Mouse (Mus musculus) telencephalon, adult 2 months (tissue): ENCODE results near the gene Ell.

ENCODE experiments used
- DNase-seq: peaks from one replicate; pipeline ENCODE4 v3.0.0-alpha.2; 2011; ENCODE audit warnings: low read depth, low spot score

Ell gene

DNA sequence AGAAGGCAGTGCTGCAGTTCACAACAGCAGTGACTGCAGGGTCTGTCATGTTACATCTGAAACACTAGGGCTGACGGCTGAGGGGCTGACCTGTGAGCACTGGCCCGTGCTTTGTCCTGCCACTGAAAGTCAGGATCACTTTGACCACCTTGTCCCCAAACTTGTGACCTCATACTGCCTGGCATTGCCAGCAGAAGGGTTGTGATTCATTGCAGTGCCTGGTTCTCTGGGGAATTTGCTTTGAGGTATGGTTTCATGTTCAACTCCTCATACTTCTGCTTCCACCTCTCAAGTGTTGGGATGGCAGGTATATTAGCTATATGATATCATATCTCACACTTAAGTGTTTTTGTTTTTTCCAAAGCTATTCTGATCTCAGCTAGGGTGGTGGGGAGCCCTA is 3.6 kb upstream of the Ell start:
- no peak for DNase-seq

DNA sequence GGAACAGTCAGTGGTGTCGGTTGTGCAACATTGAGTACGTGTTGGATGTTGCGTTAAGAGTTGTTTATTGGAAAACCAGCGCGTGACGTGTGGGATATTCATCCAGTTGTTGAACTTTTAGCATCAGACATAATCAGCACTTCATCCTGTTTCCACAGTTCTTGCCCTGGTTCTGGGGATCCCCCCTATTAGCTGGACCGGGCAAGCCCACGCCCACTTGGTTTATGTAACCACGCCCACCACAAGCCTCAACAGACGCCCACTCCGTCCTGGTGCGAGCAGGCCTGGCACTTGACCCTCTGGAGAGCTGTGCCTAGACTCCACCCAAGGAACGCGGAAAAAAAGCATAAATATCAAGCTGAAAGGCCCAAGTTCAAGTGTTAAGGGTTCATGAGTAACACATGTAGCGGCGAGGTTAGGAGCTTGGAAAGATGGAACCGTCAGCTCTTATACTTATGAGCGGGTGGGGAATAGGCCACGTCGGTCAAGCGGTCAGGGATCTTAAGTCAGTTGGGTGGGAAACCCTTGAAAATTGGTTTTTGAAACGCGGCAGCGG is 1.2 kb upstream of the Ell start:
- no peak for DNase-seq

DNA sequence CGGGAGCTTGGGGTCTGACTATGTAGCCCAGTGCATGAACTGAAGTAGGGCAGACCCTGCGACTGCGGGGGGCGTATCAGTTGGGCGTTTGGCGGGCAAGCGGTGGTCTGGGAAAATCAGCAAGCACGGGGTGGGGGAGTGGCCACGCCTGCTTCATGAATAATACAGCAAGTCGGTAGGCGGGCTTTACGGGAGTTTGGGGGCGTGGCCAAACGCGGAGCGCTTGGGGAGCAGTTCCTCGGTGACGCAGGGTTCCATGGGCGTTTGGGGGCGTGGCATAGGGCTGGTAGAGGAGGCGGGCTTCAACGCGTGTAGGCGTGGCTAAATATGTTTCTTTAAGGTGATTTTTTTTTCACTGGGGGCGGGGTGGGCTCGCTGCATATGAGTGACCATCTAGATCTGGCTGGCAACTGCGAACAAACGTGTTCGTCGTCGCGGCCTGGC is 602 bp upstream of the Ell start:
- peak; percentile 99 for DNase-seq

DNA sequence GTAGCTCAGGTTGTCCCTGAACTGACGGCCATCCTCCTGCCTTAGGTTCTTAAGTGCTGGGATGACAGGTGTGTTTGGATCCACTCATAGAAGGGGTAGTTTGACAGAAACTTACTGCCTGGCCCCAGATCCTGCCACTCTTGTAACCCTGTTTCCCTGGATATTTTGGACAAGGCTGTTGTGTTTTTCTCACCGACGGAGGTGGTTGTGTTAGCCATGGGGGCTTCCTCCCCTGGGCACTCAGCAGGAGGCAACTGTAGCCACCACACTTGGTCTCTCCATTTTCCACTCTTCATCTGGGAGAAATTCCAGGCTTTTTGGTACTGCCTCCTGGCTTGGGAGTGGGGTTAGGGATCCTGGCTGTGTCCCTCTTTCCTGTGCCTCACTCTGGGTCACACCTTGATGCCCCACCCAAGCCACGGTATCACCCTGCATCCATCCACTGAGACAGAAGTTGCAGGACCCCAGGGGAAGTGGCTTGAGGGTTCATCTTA is 803 bp downstream of the Ell start:
- no peak for DNase-seq

DNA sequence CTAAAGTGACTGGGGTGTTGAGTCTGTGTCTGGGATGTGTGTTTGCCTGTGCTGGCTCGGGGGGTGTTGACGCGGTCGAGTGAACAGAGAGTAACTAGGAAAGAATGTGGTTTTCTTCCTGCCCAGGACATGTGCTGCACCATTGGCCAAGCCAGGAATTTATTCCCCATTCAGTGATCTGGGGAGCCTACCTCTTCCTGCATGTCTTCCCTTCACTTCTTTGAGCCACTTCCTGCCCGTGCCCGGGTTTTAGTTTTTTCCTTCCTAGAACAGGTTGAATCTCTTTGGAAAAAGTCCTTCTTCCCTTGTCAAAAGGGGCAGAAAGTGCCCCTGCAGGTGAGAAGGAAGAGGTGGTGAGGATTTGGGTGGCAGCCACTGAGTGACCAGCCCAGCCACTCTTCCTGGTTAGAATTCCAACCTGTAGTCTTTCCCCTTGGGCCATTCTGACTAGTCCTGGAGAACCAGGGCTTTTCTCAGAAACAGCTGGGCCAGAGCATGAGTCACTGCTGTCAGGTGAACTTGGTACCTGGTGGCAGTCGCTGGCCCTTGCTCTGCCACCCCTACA is 1.3 kb downstream of the Ell start:
- DNase-seq, result no peak

DNA sequence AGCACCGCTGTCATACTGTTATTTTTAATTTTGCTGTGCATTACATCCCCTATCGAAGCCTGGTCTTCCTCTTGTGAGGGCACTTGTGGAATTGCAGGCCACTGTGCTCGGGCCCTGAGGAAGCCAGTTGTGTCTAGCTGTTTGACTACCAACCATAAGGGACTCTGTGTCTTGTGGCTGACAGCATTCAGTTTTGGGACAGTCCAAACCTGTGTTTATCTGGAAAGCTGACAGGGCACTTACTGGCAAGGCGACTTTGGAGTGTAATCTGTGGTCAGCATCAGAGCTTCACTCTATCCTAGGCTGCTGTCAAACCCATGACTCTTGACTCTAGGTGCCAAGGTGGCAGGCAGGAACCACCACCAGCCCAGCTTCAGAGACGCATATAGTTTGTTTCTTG is 1.8 kb downstream of the Ell start:
- DNase-seq, result no peak

DNA sequence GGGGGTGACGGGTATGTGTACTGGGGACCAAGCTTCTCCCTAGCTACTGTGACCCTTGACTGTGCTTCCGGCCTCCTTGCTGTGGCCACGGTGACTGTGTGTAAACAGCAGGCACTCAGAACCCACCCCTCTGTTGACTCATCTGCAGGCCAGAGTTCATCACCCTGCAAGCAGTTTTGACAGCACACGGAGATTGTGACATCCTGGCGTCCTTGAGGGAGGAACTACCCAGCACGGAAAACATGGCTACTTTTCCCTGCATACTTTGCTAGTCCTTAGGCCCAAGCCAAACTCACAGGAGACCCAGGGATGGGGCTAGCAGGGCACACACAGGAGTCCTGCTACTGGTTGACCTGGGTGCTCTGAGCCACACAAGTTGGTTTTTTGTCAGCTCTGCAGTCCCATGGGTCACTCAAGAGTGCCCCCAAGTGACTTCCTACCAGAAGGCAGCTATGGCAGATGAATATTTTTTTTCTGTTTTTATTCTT is 5.0 kb downstream of the Ell start:
- no peak for DNase-seq

DNA sequence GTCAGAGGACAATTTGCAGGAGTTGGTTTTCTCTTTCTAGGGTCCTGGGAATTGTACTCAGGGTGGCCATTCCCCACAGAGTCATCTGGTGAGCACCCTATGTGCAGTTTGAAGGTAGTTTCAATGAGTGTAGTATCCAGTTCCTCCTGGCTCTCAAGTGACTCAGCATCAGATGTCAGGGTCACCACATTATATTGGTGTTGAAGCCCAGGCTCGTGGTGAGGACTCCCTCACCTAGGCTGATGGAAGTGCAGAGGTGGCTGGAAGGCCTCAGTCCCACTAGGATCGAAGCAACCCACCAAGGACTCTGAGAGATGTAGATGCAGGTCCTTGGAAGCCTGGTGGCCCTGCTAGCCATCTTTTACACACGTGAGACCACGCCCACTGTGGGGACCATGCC is 7.2 kb downstream of the Ell start:
- DNase-seq, result no peak

DNA sequence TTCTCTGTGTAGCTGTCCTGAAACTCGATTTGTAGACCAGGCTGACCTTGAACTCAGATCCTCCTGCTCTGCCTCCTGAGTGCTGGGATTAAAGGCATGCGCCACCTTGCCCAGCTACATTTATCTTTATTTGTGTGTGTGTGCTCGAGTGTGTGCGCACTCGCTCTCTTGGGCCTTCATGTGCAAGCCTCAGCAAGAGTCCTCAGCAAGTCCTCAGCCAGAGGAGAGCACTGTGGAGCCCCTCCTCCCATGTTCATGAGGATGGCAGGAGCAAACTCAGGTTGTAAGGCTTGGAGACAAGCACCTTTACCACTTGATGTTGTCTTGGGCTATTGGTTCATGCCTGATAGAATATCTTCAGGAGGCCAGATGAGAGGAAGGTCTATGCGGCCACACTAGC is 8.5 kb downstream of the Ell start:
- no peak for DNase-seq

DNA sequence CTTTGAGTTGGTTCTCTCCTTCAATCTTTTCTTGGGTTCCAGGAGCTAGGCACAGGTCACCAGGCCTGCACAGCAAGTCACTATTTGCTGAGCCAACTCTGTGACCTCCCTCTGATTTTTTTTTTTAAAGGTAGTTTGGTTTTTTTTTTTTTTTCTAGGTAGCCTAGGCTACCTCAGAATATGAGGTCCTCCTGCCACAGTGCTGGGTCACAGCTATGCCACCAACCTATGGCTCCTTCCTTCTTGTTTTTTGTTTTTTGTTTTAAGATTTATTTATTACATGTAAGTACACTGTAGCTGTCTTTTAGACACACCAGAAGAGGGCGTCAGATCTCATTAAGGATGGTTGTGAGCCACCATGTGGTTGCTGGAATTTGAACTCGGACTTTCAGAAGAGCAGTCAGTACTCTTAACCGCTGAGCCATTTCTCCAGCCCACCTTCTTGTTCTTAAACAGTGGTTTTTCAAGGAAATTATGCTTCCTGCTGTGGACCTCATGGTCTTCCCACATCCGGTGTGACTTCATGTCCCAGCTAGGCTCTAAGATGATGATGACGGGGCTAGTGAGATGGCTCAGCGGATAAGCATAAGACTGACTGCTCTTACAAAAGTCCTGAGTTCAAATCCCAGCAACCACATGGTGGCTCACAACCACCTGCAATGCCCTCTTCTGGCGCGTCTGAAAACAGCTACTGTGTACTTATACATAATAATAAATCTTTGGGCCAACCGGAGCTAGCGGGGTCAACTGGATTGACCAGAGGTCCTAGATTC is 10.3 kb downstream of the Ell start:
- DNase-seq, result no peak

DNA sequence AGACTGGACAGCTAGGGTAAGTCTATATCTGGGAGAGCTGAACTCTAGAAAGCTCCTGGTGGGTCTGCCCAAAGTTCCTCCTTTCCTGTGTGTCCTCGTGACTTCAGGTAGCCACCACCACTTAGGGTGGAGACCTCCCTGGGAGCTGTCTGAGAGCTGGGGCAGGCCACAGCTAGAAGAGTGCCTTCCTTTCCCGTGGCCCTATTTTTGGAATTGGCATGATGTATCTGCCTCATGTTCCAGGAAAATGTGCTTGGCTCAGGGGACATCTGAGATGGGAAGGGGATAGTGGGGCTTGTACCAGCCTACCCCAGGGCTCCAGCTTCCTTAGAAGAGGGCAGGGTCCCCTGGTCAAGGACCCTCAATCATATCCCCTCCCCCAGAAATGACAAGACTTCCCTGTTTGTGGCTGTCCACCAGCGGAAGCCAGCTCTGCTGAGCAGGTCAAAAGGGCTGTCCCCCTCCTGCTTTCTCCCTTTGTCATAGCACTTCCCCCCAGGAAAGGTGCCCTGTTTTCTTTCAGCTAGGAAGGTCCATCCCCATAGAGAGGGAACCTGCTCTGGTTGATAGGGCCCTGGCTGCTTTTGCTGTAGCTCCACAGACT is 12.4 kb downstream of the Ell start:
- no peak for DNase-seq

DNA sequence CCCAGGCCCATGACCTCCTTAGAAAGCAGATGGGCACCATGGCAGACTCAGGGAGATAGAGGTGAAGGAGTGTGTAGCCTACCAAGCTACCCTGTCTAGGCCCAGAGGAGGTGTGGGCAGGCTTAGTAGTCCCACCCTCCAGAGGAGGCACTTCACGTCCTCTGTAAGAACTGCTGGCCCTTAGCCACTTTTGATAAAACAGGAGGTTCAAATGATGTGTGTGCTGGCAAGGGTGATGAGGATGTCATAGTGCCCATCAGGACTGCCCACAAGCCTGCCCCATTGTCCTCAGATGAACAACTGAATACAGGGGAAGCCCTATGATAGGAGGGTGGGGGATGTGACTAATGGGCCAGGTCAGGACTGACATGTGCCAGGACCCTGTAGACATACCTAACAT is 13.6 kb downstream of the Ell start:
- no peak for DNase-seq

DNA sequence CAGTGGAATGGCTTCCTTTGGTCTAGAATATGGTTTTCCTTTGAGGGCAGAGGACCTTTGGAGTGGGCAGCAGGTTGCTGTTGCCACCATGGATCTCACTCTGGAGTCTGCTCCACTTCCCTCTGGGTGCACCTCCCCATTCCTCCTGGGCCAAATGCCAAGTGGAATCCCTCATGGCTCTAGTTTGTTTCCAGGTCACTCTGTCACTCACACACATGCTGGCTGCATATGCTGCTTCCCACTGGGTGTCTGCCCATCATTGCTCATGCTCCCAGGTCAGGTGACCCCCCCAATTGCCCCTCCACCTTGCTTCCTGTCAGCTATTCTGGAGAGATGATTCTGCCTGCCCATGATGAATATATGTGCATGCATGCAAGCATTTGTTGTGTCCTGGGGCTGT is 14.5 kb downstream of the Ell start:
- DNase-seq, result no peak

DNA sequence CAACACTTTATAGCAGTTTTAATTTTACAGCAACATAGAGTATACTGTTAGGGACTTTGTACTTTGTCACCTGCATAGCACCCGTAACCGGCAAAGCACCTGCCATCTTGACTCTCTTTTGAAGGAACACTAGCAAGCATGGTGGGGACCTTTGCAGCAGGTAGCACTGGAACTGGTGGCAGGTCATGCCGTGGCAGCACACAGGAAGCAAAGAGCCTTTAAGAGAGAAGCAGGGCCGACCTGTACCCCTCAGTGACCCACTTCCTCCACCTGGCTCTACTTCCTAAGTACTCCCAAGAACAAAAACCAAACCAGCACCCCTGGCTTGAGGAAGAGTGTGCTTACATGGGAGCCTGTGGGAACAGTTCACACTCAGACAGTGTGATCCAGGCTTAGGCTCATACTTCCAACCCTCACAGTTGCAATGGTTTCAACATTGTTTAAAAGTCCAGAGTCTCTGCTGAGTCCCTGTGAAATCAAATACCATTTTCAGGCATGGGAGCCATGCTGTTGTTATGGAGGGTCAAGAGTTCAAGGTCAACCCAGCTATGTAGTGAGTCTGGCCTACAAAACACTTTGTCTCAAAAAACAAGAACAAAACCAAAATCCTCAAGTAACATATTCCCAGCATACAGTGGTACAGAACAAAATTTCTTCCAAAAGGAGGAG is 16.0 kb downstream of the Ell start:
- no peak for DNase-seq

DNA sequence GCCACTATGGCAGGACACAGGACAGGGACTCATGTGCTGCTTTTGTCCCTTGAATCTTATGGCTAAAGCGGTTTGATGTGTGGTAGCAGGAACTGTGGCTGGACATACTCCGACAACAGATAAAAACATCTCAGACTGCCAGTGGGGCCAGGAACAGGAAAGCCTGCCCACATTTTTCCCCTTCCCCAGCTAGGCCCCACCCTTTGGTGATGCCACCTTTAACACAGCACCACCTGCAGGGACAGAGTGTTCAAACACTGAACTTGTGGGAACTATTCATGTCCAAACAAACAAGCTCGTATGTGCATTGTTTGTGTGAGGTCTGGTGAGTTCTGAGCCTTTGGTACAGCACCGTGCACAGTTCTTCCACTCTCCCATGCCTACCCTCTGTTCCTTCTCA is 19.1 kb downstream of the Ell start:
- DNase-seq, result no peak

DNA sequence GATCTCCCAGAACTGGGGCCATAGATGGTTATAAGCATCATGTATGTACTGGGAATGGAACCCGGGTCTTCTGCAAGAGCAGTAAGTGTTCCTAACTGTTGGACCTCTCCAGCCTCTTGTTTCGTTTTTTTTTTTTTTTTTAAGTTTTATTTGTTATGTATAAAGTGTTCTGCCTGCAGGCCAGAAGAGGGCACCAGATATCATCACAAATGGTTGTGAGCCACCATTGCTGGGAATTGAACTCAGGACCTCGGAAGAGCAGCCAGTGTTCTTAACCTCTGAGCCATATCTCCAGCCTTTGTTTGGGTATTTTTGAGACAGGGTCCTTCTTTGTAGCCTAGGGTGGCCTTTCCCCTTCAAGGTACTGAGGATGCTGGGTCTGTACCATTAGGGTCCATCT is 19.7 kb downstream of the Ell start:
- no peak for DNase-seq

DNA sequence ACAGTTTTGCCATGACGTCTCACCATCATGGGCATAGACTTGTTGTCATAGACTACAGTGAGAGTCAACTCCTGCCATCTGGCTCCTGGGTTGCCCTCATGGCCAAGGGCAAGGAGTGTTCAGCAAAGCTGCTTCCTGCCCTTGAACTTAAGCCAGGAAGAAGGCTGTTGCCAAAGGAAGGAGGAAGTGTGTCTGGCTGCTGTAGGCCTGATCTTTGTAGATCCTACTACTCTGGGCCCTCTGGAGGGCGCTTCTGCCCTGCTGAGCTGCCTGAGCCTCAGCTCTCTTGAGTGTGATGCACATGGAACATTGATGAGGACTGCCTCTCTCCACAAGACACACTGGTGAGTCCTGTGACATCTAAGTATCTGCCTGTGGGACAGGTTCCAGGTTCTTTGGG is 20.8 kb downstream of the Ell start:
- DNase-seq, result no peak

DNA sequence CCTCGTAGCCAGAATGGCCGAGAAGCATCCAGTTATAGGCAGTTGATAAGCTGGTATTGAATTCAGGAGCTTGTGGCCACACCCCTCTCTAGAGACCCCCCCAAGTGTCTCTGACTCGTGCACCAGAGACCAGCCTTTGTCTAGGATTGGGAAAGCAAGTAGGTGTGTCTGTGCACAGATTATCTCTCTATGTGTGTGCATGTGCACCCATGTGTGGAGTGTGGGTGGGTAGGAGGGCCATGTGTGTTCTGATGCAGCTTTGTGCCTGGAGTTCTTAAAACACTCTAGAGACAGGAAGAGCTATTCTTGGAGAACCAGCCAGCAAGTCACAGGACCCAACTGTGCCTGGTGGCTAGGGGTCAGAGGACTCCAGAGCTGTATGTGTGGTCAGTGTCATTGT is 21.3 kb downstream of the Ell start:
- DNase-seq, result no peak

DNA sequence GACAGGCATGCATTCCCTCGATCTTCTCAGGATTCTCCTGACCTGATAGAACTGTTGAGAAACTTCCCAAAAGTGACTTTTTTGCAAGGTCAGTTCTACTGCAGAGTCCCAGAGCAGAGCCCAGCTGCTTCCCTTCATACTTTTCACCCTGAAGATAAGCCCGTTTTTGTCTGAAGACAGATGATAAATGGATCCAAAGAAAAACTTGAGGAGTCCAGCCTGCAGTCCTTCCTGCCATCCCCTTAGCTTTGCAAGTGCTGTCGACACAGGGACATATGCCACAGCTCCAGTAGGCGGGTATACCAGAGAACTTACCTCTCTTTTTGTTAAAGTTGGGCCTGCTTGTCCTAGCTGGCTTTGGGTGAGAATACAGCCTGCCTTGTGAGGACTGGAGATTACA is 22.1 kb downstream of the Ell start:
- DNase-seq, result no peak

DNA sequence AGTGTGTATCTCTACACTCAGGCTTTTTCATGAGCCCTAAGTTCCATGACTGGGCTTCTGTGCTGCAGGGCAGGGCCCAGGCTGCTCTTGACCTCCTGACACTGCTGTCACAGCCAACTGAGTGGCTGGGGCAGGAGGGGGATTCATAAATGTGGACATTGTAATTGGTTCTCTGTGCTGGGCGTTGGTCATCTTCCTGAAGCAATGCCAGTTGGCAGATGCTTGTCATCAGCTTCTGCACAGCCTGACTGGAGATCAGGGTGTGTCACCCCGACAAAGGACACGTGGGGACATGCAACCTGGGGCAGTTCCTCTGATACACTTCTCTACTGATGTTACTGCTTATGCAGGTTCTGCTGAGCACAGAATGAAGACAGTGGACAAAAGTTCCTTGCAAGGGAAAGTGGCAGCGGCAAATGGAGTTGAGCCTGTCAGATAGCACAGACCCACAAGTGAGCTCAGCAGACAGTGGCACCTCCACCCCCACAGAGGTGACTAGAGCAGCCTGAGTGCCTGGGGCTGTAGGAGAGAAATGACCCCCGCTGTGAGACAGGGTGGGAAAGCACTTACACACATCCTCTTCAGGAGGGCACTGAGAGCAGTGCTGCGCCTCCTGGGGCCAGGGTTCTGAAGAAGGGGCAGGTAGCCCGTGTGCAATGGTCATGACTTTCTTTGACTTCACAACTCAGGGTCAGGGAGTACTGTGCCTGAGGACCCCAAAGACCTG is 22.7 kb downstream of the Ell start:
- DNase-seq, result peak; percentile 68

DNA sequence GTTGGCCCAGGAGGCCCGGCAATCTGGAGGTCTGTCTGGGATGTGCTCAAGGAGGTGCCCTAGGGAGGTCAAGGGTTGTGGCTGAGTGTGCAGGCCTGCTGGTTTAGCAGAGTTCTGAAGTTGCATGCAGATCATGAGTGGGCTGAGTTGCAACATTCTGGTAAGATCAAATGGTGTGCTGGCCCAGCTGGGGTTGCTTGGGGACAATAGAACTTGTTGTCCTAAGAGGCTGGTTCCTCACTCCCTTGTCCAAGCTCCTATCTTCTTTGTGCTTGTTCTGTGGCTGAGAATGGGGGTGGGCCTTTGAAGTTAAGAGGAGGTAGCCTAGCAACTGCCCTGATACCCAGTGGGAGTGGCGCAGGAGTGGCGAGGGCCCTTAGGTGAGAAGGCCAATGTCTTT is 23.5 kb downstream of the Ell start:
- DNase-seq, result no peak
